Mouse (Mus musculus) left cerebral cortex, postnatal 14 days (tissue): ENCODE results near the gene Mmel1. TPM values are rescaled to one million over a fixed set of nuclear protein-coding genes. Genes with fewer than 3 reads are reported as not detected.

Source experiments
- DNase-seq, 2 experiments: peaks; one replicate each; pipeline ENCODE4 v3.0.0; 2021 to 2022; ENCODE audit warnings: low spot score in 2 of 2, mixed read lengths in 1 of 2
- intact Hi-C: fragments of 180-260 bp; cut with DNase I; formaldehyde crosslinking; loops from one replicate; pipeline ENCODE4 v1.15.1; 2025
- total RNA-seq, 2 experiments: library from RNA; stranded (reverse); gene quantifications; 2 replicates each; pipeline ENCODE4 v1.2.3; 2021

Mmel1 gene
- total RNA-seq, 2 experiments from 2014 or later: 0.24 to 0.30 TPM

- intact Hi-C loops: no loop called here
- DNase-seq: no peak
Observed at GRCm38 (mm10) chr4:154927899-154928337, 58.5 kb downstream of the Mmel1 start.

GRCm38 (mm10) chr4:154928395-154929087 is 59.2 kb downstream of the Mmel1 start, which contains the start of gene Tnfrsf14:
Tnfrsf14 (minus strand) TSS chr4:154928563.
- DNase-seq: no peak
- intact Hi-C loops: no loop called here

GRCm38 (mm10) chr4:154929088-154929660 is 59.8 kb downstream of the Mmel1 start:
- intact Hi-C loops: no loop called here
- DNase-seq: no peak

GRCm38 (mm10) chr4:154933306-154933907 is 64.0 kb downstream of the Mmel1 start:
- DNase-seq: no peak
- intact Hi-C loops: no loop called here

GRCm38 (mm10) chr4:154934800-154935199 is 65.4 kb downstream of the Mmel1 start:
- no peak for DNase-seq
- intact Hi-C loops: no loop called here

GRCm38 (mm10) chr4:154935788-154936187 is 66.4 kb downstream of the Mmel1 start:
- DNase-seq: no peak
- intact Hi-C loops: no loop called here

GRCm38 (mm10) chr4:154936542-154937255 is 67.3 kb downstream of the Mmel1 start:
- intact Hi-C loops: no loop called here
- DNase-seq: no peak

GRCm38 (mm10) chr4:154937746-154938145 is 68.4 kb downstream of the Mmel1 start:
- no peak for DNase-seq
- intact Hi-C loops: no loop called here

GRCm38 (mm10) chr4:154940156-154940555 is 70.8 kb downstream of the Mmel1 start:
- intact Hi-C loops: loop anchor here (5.0 kb wide), 1 partner anchor 33 kb away; no protein-coding TSS in a partner anchor
- DNase-seq: no peak

GRCm38 (mm10) chr4:154941831-154942230 is 72.4 kb downstream of the Mmel1 start:
- no peak for DNase-seq

GRCm38 (mm10) chr4:154942632-154943322 is 73.4 kb downstream of the Mmel1 start:
- no peak for DNase-seq
- intact Hi-C loops: loop anchor here (5.0 kb wide), 1 partner anchor 35 kb away; no protein-coding TSS in a partner anchor

More at GRCm38 (mm10) chr4:154941831-154942230, 72.4 kb downstream of the Mmel1 start:
- intact Hi-C loops: loop anchor here (5.0 kb wide), 1 partner anchor 35 kb away; no protein-coding TSS in a partner anchor

GRCm38 (mm10) chr4:154943323-154944039 is 74.1 kb downstream of the Mmel1 start:
- intact Hi-C loops: loop anchor here (1.0 to 5.0 kb wide), 3 partner anchors 36 to 123 kb away; no protein-coding TSS in a partner anchor
- no peak for DNase-seq

GRCm38 (mm10) chr4:154944121-154944590 is 74.8 kb downstream of the Mmel1 start:
- peak; percentile 84 to 91 for DNase-seq
- intact Hi-C loops: loop anchor here (1.0 to 5.0 kb wide), 3 partner anchors 37 to 122 kb away; no protein-coding TSS in a partner anchor

Other genes with a start within 250 kb of the Mmel1 start
- gene Prdm16, start 232.7 kb upstream of the Mmel1 start, total RNA-seq: 1 to 10 TPM; 6.8 TPM
- not detected for gene Actrt2, start 201.7 kb upstream of the Mmel1 start, total RNA-seq
- gene Ttc34, start 32.1 kb upstream of the Mmel1 start, total RNA-seq: 1 to 10 TPM; 2.3 to 3.9 TPM
- 10 to 100 TPM; 33.4 to 34.0 TPM for gene Fam213b, start 29.6 kb downstream of the Mmel1 start, total RNA-seq
- gene Tnfrsf14, start 59.0 kb downstream of the Mmel1 start, total RNA-seq: 1 to 10 TPM; 1.3 to 1.6 TPM
- gene Hes5, start 91.3 kb downstream of the Mmel1 start, total RNA-seq: 10 to 100 TPM; 32.6 to 48.7 TPM
- 10 to 100 TPM; 31.8 to 33.4 TPM for gene Pank4, start 94.5 kb downstream of the Mmel1 start, total RNA-seq
- 10 to 100 TPM; 50.2 to 50.5 TPM for gene Plch2, start 187.2 kb downstream of the Mmel1 start, total RNA-seq
- 10 to 100 TPM; 21.2 to 23.1 TPM for gene Pex10, start 197.4 kb downstream of the Mmel1 start, total RNA-seq
- 10 to 100 TPM; 65.5 to 67.8 TPM for gene Rer1, start 216.8 kb downstream of the Mmel1 start, total RNA-seq
- gene Morn1, start 217.0 kb downstream of the Mmel1 start, total RNA-seq: 10 to 100 TPM; 12.1 to 12.9 TPM